Mouse (Mus musculus) mouse trophoblast stem cell (cell line): ENCODE measurements around the gene Prpf3.
"Not testable (repeated sequence)": the region's sequence is repeated elsewhere in the genome, so short reads cannot be mapped to it uniquely, and the experiment has no call there.

Experiments used
- in situ Hi-C, 2 experiments: fragments of 300-500 bp; cut with MseI, MboI; formaldehyde crosslinking; loops; 2 replicates in 1 of 2; 3 replicates in 1 of 2; pipeline ENCODE4 v1.15.1; 2025

Prpf3 gene

GRCm38 (mm10) chr3:95855502-95856089 lies at the start of gene Prpf3:
Gene Prpf3, minus strand, starts transcription at chr3:95855885.
- in situ Hi-C loops, result no loop called here

- in situ Hi-C loops, result no loop called here
These were observed 48.9 kb upstream of the Prpf3 start, which contains the start of gene Car14 for GRCm38 (mm10) chr3:95904568-95904967. Gene Car14, minus strand, starts transcription at chr3:95904691.

- in situ Hi-C loops, result no loop called here
These were observed 48.2 kb upstream of the Prpf3 start for GRCm38 (mm10) chr3:95903753-95904502.

GRCm38 (mm10) chr3:95902643-95903042 lies 47.0 kb upstream of the Prpf3 start:
- in situ Hi-C loops, result no loop called here

GRCm38 (mm10) chr3:95902373-95902625 lies 46.6 kb upstream of the Prpf3 start:
- in situ Hi-C loops, result no loop called here

- in situ Hi-C loops, result no loop called here
These were observed 46.1 kb upstream of the Prpf3 start for GRCm38 (mm10) chr3:95901616-95902372.

- in situ Hi-C loops, result no loop called here
These were observed 44.3 kb upstream of the Prpf3 start for GRCm38 (mm10) chr3:95899800-95900524.

GRCm38 (mm10) chr3:95895501-95895900 lies 39.8 kb upstream of the Prpf3 start:
- in situ Hi-C loops, result not testable (repeated sequence)

GRCm38 (mm10) chr3:95894317-95895160 lies 38.9 kb upstream of the Prpf3 start:
- in situ Hi-C loops, result no loop called here

GRCm38 (mm10) chr3:95893606-95894316 lies 38.1 kb upstream of the Prpf3 start, which contains the start of gene Aph1a:
Gene Aph1a, plus strand, starts transcription at chr3:95893969.
- in situ Hi-C loops, result not testable (repeated sequence)

- in situ Hi-C loops, result no loop called here
These were observed 37.4 kb upstream of the Prpf3 start for GRCm38 (mm10) chr3:95893126-95893525.

GRCm38 (mm10) chr3:95892066-95893052 lies 36.7 kb upstream of the Prpf3 start:
- in situ Hi-C loops, result no loop called here

GRCm38 (mm10) chr3:95891211-95892065 lies 35.8 kb upstream of the Prpf3 start, which contains the start of gene BC028528:
Gene BC028528, minus strand, starts transcription at chr3:95892005.
- in situ Hi-C loops, result no loop called here

- in situ Hi-C loops, result no loop called here
These were observed 34.0 kb upstream of the Prpf3 start for GRCm38 (mm10) chr3:95889664-95890063.

GRCm38 (mm10) chr3:95887596-95887995 lies 31.9 kb upstream of the Prpf3 start:
- in situ Hi-C loops, result no loop called here

- in situ Hi-C loops, result no loop called here
These were observed 28.7 kb upstream of the Prpf3 start for GRCm38 (mm10) chr3:95884400-95884799.

GRCm38 (mm10) chr3:95882816-95883425 lies 27.2 kb upstream of the Prpf3 start:
- in situ Hi-C loops, result no loop called here
